Mouse (Mus musculus) cerebellum, adult 2 months (tissue): Measurements from ENCODE around the gene 4930451I11Rik. TPM values are rescaled to one million over a fixed set of nuclear protein-coding genes. Genes with fewer than 3 reads are reported as not detected.

ENCODE experiments used
- DNase-seq, 2 experiments: peaks; one replicate each; pipeline ENCODE4 v3.0.0; 2021
- H3K27ac ChIP-seq: fragments of 200-500 bp; 2 replicates; pipeline ENCODE4 v1.5.1; 2012; ENCODE audit warnings: low read length, control low read depth, inconsistent platforms; ENCODE audit not compliant: insufficient read depth
- H3K27me3 ChIP-seq: fragments of 200-500 bp; 2 replicates; pipeline ENCODE4 v1.6.1; 2012; ENCODE audit warnings: inconsistent platforms, mild to moderate bottlenecking, low read length, moderate library complexity; ENCODE audit not compliant: control insufficient read depth, insufficient read depth
- H3K4me1 ChIP-seq: fragments of 200-500 bp; 2 replicates; pipeline ENCODE4 v1.6.1; 2011; ENCODE audit warnings: low read length; ENCODE audit not compliant: control insufficient read depth, insufficient read depth
- H3K4me3 ChIP-seq: fragments of 200-500 bp; replicated peaks from 2 replicates; pipeline ENCODE3; 2011; ENCODE audit warnings: mild to moderate bottlenecking, low read depth, low read length, control low read depth; ENCODE audit not compliant: insufficient read depth
- CTCF ChIP-seq: fragments of 200-500 bp; IDR thresholded peaks from 2 replicates; pipeline ENCODE4 v1.5.1; 2011; ENCODE audit warnings: low read depth, mild to moderate bottlenecking, control low read depth, low read length, moderate library complexity, borderline replicate concordance; ENCODE audit not compliant: insufficient read depth
- POLR2A ChIP-seq: fragments of 200-500 bp; IDR thresholded peaks from 2 replicates; pipeline ENCODE4 v1.6.1; 2011; ENCODE audit warnings: low read length, control low read depth, borderline replicate concordance; ENCODE audit not compliant: insufficient read depth
- WGBS: fragments of 180-500 bp; shearing (Covaris S2); methylation state at CpG from one replicate; pipeline ENCODE4 v1.1.7; 2018; 5-methylcytosine and 5-hydroxymethylcytosine counted together
- polyA plus RNA-seq: library from polyadenylated mRNA; depleted of rRNA; stranded (reverse); fragments of >200 nt; gene quantifications from 2 replicates; pipeline ENCODE4 v1.2.3, GENCODE M21; 2012; rRNA removed

4930451I11Rik gene
- polyA plus RNA-seq, 1 experiment: not detected

- Histone ChIP-seq H3K27me3 (no peaks in the 10 kb centered on the region), H3K4me3 (peak within 1 kb of the TSS; percentile 68), H3K4me1 (peaks cover 12% of the 10 kb centered on the region), H3K27ac (no peak within 1 kb of the TSS; the same call in 1 of the 2 replicates)
- peak; percentile 66; the same call in 1 of the 2 replicates for TF ChIP-seq POLR2A
- no peak for TF ChIP-seq CTCF
- peak; percentile 95 to 97 for DNase-seq
- whole genome bisulfite sequencing: under 1% methylated on average over 73 of the region's 83 CpGs
Measured at GRCm38 (mm10) chr7:126791851-126792720, 39.4 kb downstream of the 4930451I11Rik start, which contains the start of gene Ppp4c. TSS of gene Ppp4c (minus strand) at chr7:126792496.

- WGBS: 73% methylated on average over 4 of the region's 4 CpGs
Measured at GRCm38 (mm10) chr7:126789141-126789540, 42.3 kb downstream of the 4930451I11Rik start.

GRCm38 (mm10) chr7:126786142-126786541 lies 45.3 kb downstream of the 4930451I11Rik start:
- whole genome bisulfite sequencing: 87% methylated on average over 14 of the region's 14 CpGs
- DNase-seq: no peak
- no peak overlapping the region for H3K4me3 ChIP-seq
- no peak overlapping the region for H3K27ac ChIP-seq
- TF ChIP-seq POLR2A (no peak), CTCF (no peak)
- no peaks in the 10 kb centered on the region for H3K27me3 ChIP-seq
- H3K4me1 ChIP-seq: 0 out of 2 replicates have a peak, but pooled peaks cover 3% of the 10 kb centered on the region

More at GRCm38 (mm10) chr7:126789141-126789540, 42.3 kb downstream of the 4930451I11Rik start:
- Histone ChIP-seq H3K27me3 (no peaks in the 10 kb centered on the region), H3K4me3 (no peak overlapping the region), H3K27ac (no peak overlapping the region), H3K4me1 (no peaks in the 10 kb centered on the region)
- no peak for DNase-seq
- TF ChIP-seq CTCF (no peak), POLR2A (no peak)

- H3K4me3 ChIP-seq: no peak overlapping the region
- no peak for DNase-seq
- WGBS: 65% methylated on average over 4 of the region's 4 CpGs
- TF ChIP-seq POLR2A (no peak), CTCF (no peak)
- H3K4me1 ChIP-seq: peaks cover 9% of the 10 kb centered on the region; the same call in 1 of the 2 replicates
- H3K27me3 ChIP-seq: no peaks in the 10 kb centered on the region
- H3K27ac ChIP-seq: no peak overlapping the region
Measured at GRCm38 (mm10) chr7:126785056-126785455, 46.4 kb downstream of the 4930451I11Rik start.

GRCm38 (mm10) chr7:126784469-126784868 lies 47.0 kb downstream of the 4930451I11Rik start:
- H3K27me3 ChIP-seq: no peaks in the 10 kb centered on the region
- TF ChIP-seq POLR2A: no peak
- no peak for TF ChIP-seq CTCF
- 63% methylated on average over 7 of the region's 7 CpGs for WGBS
- H3K27ac ChIP-seq: no peak overlapping the region
- DNase-seq: no peak
- peaks cover 12% of the 10 kb centered on the region; the same call in 1 of the 2 replicates for H3K4me1 ChIP-seq
- H3K4me3 ChIP-seq: no peak overlapping the region

GRCm38 (mm10) chr7:126782693-126783092 lies 48.7 kb downstream of the 4930451I11Rik start:
- 58% methylated on average over 13 of the region's 13 CpGs for WGBS
- Histone ChIP-seq H3K4me3 (no peak overlapping the region), H3K27me3 (no peaks in the 10 kb centered on the region), H3K27ac (no peak overlapping the region), H3K4me1 (peaks cover 18% of the 10 kb centered on the region; the same call in 1 of the 2 replicates)
- DNase-seq: peak in 1 of 2 experiments; percentile 25
- TF ChIP-seq CTCF: no peak
- TF ChIP-seq POLR2A: no peak

- H3K27me3 ChIP-seq: no peaks in the 10 kb centered on the region
- no peak for TF ChIP-seq POLR2A
- no peak for TF ChIP-seq CTCF
- 46% methylated on average over 11 of the region's 11 CpGs for WGBS
- 0 out of 2 replicates have a peak overlapping the region, but pooled peaks have one; percentile 16 for H3K27ac ChIP-seq
- H3K4me3 ChIP-seq: no peak overlapping the region
- H3K4me1 ChIP-seq: peaks cover 19% of the 10 kb centered on the region; the same call in 1 of the 2 replicates
- DNase-seq: peak in 1 of 2 experiments; percentile 29
Measured at GRCm38 (mm10) chr7:126781661-126782370, 49.6 kb downstream of the 4930451I11Rik start.

- Histone ChIP-seq H3K27ac (peak within 1 kb of the TSS; percentile 16; the same call in 1 of the 2 replicates), H3K4me1 (peaks cover 20% of the 10 kb centered on the region; the same call in 1 of the 2 replicates)
- TF ChIP-seq CTCF: no peak
- TF ChIP-seq POLR2A: no peak
Measured at GRCm38 (mm10) chr7:126780971-126781635, 50.3 kb downstream of the 4930451I11Rik start, which contains the start of gene Tbx6. TSS of gene Tbx6 (plus strand) at chr7:126781483.

More at GRCm38 (mm10) chr7:126780971-126781635, 50.3 kb downstream of the 4930451I11Rik start, which contains the start of gene Tbx6:
- peak in 1 of 2 experiments; percentile 29 for DNase-seq
- 4% methylated on average over 22 of the region's 22 CpGs for WGBS
- Histone ChIP-seq H3K4me3 (peak within 1 kb of the TSS; percentile 53), H3K27me3 (no peaks in the 10 kb centered on the region)

Other genes starting within 250 kb of the 4930451I11Rik start
- gene Apobr, start 246.7 kb downstream of the 4930451I11Rik start, polyA plus RNA-seq: 0.87 and 0.98 TPM in 2 replicates
- gene Cln3, start 245.8 kb downstream of the 4930451I11Rik start, polyA plus RNA-seq: 38.1 and 44.2 TPM in 2 replicates
- gene Il27, start 236.7 kb downstream of the 4930451I11Rik start, polyA plus RNA-seq: not detected in 2 replicates
- 9.3 and 10.6 TPM in 2 replicates for gene Nupr1, start 200.8 kb downstream of the 4930451I11Rik start, polyA plus RNA-seq
- 45.4 and 45.5 TPM in 2 replicates for gene Sgf29, start 182.3 kb downstream of the 4930451I11Rik start, polyA plus RNA-seq
- 6.4 and 10.6 TPM in 2 replicates for gene Sult1a1, start 155.2 kb downstream of the 4930451I11Rik start, polyA plus RNA-seq
- gene Bola2, start 136.2 kb downstream of the 4930451I11Rik start, polyA plus RNA-seq: 51.0 and 61.6 TPM in 2 replicates
- gene Slx1b, start 135.9 kb downstream of the 4930451I11Rik start, polyA plus RNA-seq: 39.6 and 40.3 TPM in 2 replicates
- 110 and 126 TPM in 2 replicates for gene Coro1a, start 123.9 kb downstream of the 4930451I11Rik start, polyA plus RNA-seq
- 212 and 229 TPM in 2 replicates for gene Mapk3, start 72.0 kb downstream of the 4930451I11Rik start, polyA plus RNA-seq
- gene Gdpd3, start 65.3 kb downstream of the 4930451I11Rik start, polyA plus RNA-seq: 6.0 and 8.0 TPM in 2 replicates
- 628 and 636 TPM in 2 replicates for gene Ypel3, start 54.7 kb downstream of the 4930451I11Rik start, polyA plus RNA-seq
- 2.2 TPM in 2 replicates for gene Tbx6, start 50.2 kb downstream of the 4930451I11Rik start, polyA plus RNA-seq
- gene Ppp4c, start 39.1 kb downstream of the 4930451I11Rik start, polyA plus RNA-seq: 110 and 119 TPM in 2 replicates
- 193 and 196 TPM in 2 replicates for gene Fam57b, start 34.0 kb downstream of the 4930451I11Rik start, polyA plus RNA-seq
- 9.7 and 12.1 TPM in 2 replicates for gene Doc2a, start 15.8 kb upstream of the 4930451I11Rik start, polyA plus RNA-seq
- 60.9 and 63.1 TPM in 2 replicates for gene Hirip3, start 30.3 kb upstream of the 4930451I11Rik start, polyA plus RNA-seq
- gene Ino80e, start 30.7 kb upstream of the 4930451I11Rik start, polyA plus RNA-seq: 67.3 and 67.6 TPM in 2 replicates
- 107 and 108 TPM in 2 replicates for gene Taok2, start 53.1 kb upstream of the 4930451I11Rik start, polyA plus RNA-seq
- gene Tmem219, start 91.3 kb upstream of the 4930451I11Rik start, polyA plus RNA-seq: 29.8 and 37.5 TPM in 2 replicates
- 130 and 140 TPM in 2 replicates for gene Kctd13, start 97.2 kb upstream of the 4930451I11Rik start, polyA plus RNA-seq
- gene Asphd1, start 117.9 kb upstream of the 4930451I11Rik start, polyA plus RNA-seq: 41.8 and 42.4 TPM in 2 replicates
- gene Sez6l2, start 118.9 kb upstream of the 4930451I11Rik start, polyA plus RNA-seq: 359 and 364 TPM in 2 replicates
- gene Cdipt, start 144.3 kb upstream of the 4930451I11Rik start, polyA plus RNA-seq: 255 and 281 TPM in 2 replicates
- gene Cdiptos, start 144.5 kb upstream of the 4930451I11Rik start, polyA plus RNA-seq: 0.92 and 1.1 TPM in 2 replicates
- gene Mvp, start 183.0 kb upstream of the 4930451I11Rik start, polyA plus RNA-seq: 19.9 and 21.0 TPM in 2 replicates
- 2.8 and 5.2 TPM in 2 replicates for gene Pagr1b, start 184.8 kb upstream of the 4930451I11Rik start, polyA plus RNA-seq
- gene Pagr1a, start 185.7 kb upstream of the 4930451I11Rik start, polyA plus RNA-seq: 91.6 and 105 TPM in 2 replicates
- 362 and 365 TPM in 2 replicates for gene Gm42742, start 189.5 kb upstream of the 4930451I11Rik start, polyA plus RNA-seq
- 600 and 672 TPM in 2 replicates for gene Prrt2, start 189.6 kb upstream of the 4930451I11Rik start, polyA plus RNA-seq
- gene Maz, start 195.4 kb upstream of the 4930451I11Rik start, polyA plus RNA-seq: 198 and 213 TPM in 2 replicates
- gene Kif22, start 210.8 kb upstream of the 4930451I11Rik start, polyA plus RNA-seq: 7.7 and 9.1 TPM in 2 replicates